Mouse (Mus musculus) G1E (cell line): ENCODE data around the gene Pdcd1lg2. TPM values are rescaled to one million over a fixed set of nuclear protein-coding genes. Genes with fewer than 3 reads are reported as not detected.
A peak's percentile ranks its signal among the peaks of the same experiment; 100 is the strongest.

Source experiments
- ATAC-seq: 2 replicates; pipeline ENCODE4 v1.8.0; 2016; ENCODE audit warnings: mild to moderate bottlenecking; ENCODE audit not compliant: insufficient number of reproducible peaks, poor library complexity, low FRiP score, severe bottlenecking; ENCODE audit errors: extremely low read depth
- DNase-seq: peaks from one replicate; pipeline ENCODE4 v3.0.0; 2012; ENCODE audit warnings: low spot score
- H3K27me3 ChIP-seq: 2 replicates; pipeline ENCODE4 v1.6.1; 2012; ENCODE audit warnings: mild to moderate bottlenecking, low read length, inconsistent platforms; ENCODE audit not compliant: insufficient read depth
- H3K36me3 ChIP-seq: replicated peaks from 2 replicates; pipeline ENCODE3; 2012; ENCODE audit warnings: mild to moderate bottlenecking, inconsistent platforms
- H3K4me1 ChIP-seq: 2 replicates; pipeline ENCODE4 v1.6.1; 2012; ENCODE audit warnings: low read depth, low read length, inconsistent platforms, mixed read lengths; ENCODE audit not compliant: insufficient read depth
- H3K4me3 ChIP-seq: 2 replicates; pipeline ENCODE4 v1.5.1; 2012; ENCODE audit warnings: low read depth, mild to moderate bottlenecking, inconsistent platforms, low read length, moderate library complexity, mixed read lengths
- H3K9me3 ChIP-seq: replicated peaks from 2 replicates; pipeline ENCODE4 v1.6.1; 2012; ENCODE audit warnings: inconsistent platforms
- CTCF ChIP-seq: IDR thresholded peaks from 2 replicates; pipeline ENCODE4 v1.5.1; 2012; ENCODE audit warnings: low read depth, low read length, inconsistent platforms, mixed read lengths
- GATA1 ChIP-seq: IDR thresholded peaks from 2 replicates; pipeline ENCODE4 v1.6.1; 2012; ENCODE audit warnings: borderline replicate concordance, low read length, inconsistent platforms, mixed read lengths
- GATA2 ChIP-seq: IDR thresholded peaks from 2 replicates; pipeline ENCODE4 v1.6.1; 2012; ENCODE audit warnings: low read depth, low read length, inconsistent platforms, borderline replicate concordance
- POLR2AphosphoS5 ChIP-seq: IDR thresholded peaks from 2 replicates; pipeline ENCODE4 v1.6.1; 2012; ENCODE audit warnings: low read depth, low read length, inconsistent platforms; ENCODE audit not compliant: insufficient replicate concordance
- TAL1 ChIP-seq: conservative IDR thresholded peaks from 2 replicates; pipeline ENCODE4 v1.6.1; 2012; ENCODE audit warnings: low read depth, low read length, inconsistent platforms, mixed read lengths
- polyA plus RNA-seq: library from polyadenylated mRNA; stranded (reverse); fragments of >175 nt; gene quantifications from 2 replicates; pipeline ENCODE4 v1.2.3, GENCODE M21; 2012
- total RNA-seq, 2 experiments: library from RNA; stranded (forward) in 1 of 2; stranded (reverse) in 1 of 2; fragments of 200-1000 nt in 1 of 2; fragments of >200 nt in 1 of 2; fragmentation: Nextera tagmentation in 1 of 2; gene quantifications; 2 replicates each; pipeline ENCODE4 v1.2.3; 2014 to 2017

Gene Pdcd1lg2
- total and polyA plus RNA-seq, 3 experiments = 0.16 to 10.5 (median 2.5) TPM

DNA sequence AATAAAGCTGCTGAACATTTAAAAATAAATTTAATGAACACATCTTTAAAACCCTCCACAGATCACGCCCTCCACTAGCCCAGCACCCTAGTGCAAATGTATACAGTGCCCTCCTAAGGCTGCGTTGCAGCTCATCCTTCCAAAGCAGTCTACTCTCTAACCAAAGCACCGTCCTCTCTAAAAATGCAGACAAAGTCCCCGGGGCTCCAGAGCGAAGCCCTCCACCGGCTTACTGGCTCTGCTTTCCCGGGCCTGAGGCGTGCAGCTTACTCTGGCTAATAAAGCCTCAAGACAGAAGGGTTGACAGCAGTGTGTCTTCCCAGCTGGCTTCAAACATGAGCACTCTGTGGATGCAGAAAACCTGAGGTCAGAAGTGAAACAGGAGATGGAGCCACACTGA is 9.7 kb downstream of the Pdcd1lg2 start:
- TF ChIP-seq GATA2 (no peak), GATA1 (no peak), POLR2AphosphoS5 (no peak), CTCF (no peak), TAL1 (no peak)
- no peak overlapping the region for H3K4me3 ChIP-seq
- DNase-seq (no peak), ATAC-seq (no peak)
- H3K4me1 ChIP-seq = peaks cover 60% of the 10 kb centered on the region
- H3K9me3 ChIP-seq = no peaks in the 10 kb centered on the region
- no peaks in the 10 kb centered on the region for H3K27me3 ChIP-seq
- H3K36me3 ChIP-seq = no peaks in the 10 kb centered on the region

- DNase-seq (no peak), ATAC-seq (no peak)
- no peaks in the 10 kb centered on the region for H3K9me3 ChIP-seq
- no peaks in the 10 kb centered on the region for H3K27me3 ChIP-seq
- peaks cover 54% of the 10 kb centered on the region for H3K4me1 ChIP-seq
- no peak overlapping the region for H3K4me3 ChIP-seq
- TF ChIP-seq GATA1 (no peak), TAL1 (no peak), CTCF (no peak), GATA2 (no peak), POLR2AphosphoS5 (no peak)
- H3K36me3 ChIP-seq = no peaks in the 10 kb centered on the region
Observed at GRCm38 (mm10) chr19:29422013-29422645, 11.4 kb downstream of the Pdcd1lg2 start.

- TF ChIP-seq POLR2AphosphoS5 = no peak
- TF ChIP-seq TAL1 = no peak
- no peak for TF ChIP-seq GATA2
- no peak for TF ChIP-seq CTCF
- no peak for TF ChIP-seq GATA1
- no peaks in the 10 kb centered on the region for H3K27me3 ChIP-seq
- no peaks in the 10 kb centered on the region for H3K9me3 ChIP-seq
- no peak overlapping the region for H3K4me3 ChIP-seq
- H3K4me1 ChIP-seq = peaks cover 48% of the 10 kb centered on the region
- DNase-seq = no peak
- H3K36me3 ChIP-seq = no peaks in the 10 kb centered on the region
- ATAC-seq = no peak
Observed at GRCm38 (mm10) chr19:29422796-29423195, 12.1 kb downstream of the Pdcd1lg2 start.

DNA sequence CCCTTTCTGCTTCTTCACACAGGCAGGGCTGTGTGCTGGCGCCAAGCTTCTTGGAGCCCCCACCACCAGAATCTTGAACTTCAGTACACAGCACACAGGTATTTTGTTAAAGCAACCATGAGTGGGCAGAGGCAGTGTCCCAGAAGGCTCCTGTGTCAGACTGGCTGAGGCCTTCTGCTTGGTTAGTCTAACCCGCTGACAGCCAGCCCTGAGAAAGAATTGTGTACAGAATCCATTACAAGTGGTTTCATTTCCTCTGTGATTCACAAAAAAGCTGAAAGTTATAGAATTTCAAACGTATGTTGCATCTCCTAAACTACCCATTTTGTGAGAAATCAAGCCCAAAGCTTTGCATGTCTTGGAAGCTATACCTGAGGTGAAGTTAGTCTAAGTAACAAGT is 19.8 kb downstream of the Pdcd1lg2 start:
- ATAC-seq = no peak
- TF ChIP-seq CTCF = no peak
- no peak for TF ChIP-seq TAL1
- no peak for TF ChIP-seq POLR2AphosphoS5
- no peak for TF ChIP-seq GATA1
- TF ChIP-seq GATA2 = no peak
- no peak overlapping the region; the same call in 1 of the 2 replicates for H3K4me3 ChIP-seq
- no peaks in the 10 kb centered on the region for H3K27me3 ChIP-seq
- DNase-seq = no peak
- peaks cover 3% of the 10 kb centered on the region for H3K36me3 ChIP-seq
- H3K4me1 ChIP-seq = peaks cover 45% of the 10 kb centered on the region
- H3K9me3 ChIP-seq = peaks cover 5% of the 10 kb centered on the region; the same call in 1 of the 2 replicates

GRCm38 (mm10) chr19:29430953-29431352 is 20.2 kb downstream of the Pdcd1lg2 start:
- TF ChIP-seq POLR2AphosphoS5 (no peak), CTCF (no peak), GATA2 (no peak), TAL1 (peak; percentile 47), GATA1 (no peak)
- peaks cover 45% of the 10 kb centered on the region for H3K4me1 ChIP-seq
- DNase-seq (peak; percentile 47), ATAC-seq (peak; percentile 80)
- H3K36me3 ChIP-seq = peaks cover 3% of the 10 kb centered on the region
- H3K4me3 ChIP-seq = no peak overlapping the region; the same call in 1 of the 2 replicates
- no peaks in the 10 kb centered on the region for H3K27me3 ChIP-seq
- H3K9me3 ChIP-seq = peaks cover 5% of the 10 kb centered on the region; the same call in 1 of the 2 replicates

- DNase-seq = no peak
- no peaks in the 10 kb centered on the region for H3K27me3 ChIP-seq
- peaks cover 58% of the 10 kb centered on the region for H3K4me1 ChIP-seq
- H3K4me3 ChIP-seq = peak overlapping the region; percentile 66
- no peaks in the 10 kb centered on the region for H3K36me3 ChIP-seq
- TF ChIP-seq CTCF (no peak), TAL1 (peak; percentile 44), GATA2 (no peak), POLR2AphosphoS5 (no peak), GATA1 (no peak)
- H3K9me3 ChIP-seq = no peaks in the 10 kb centered on the region
- peak; percentile 45; the same call in 1 of the 2 replicates for ATAC-seq
Observed at GRCm38 (mm10) chr19:29436793-29437479, 26.2 kb downstream of the Pdcd1lg2 start.
